Mouse (Mus musculus) ES-E14 (cell line): Measurements from ENCODE around the gene Nos3.

Experiments used
- CHD2 ChIP-seq: IDR thresholded peaks from 2 replicates; pipeline ENCODE4 v1.6.1; 2014; ENCODE audit warnings: mild to moderate bottlenecking, low read depth, low read length, inconsistent platforms
- HCFC1 ChIP-seq: IDR thresholded peaks from 2 replicates; pipeline ENCODE4 v1.6.1; 2012; ENCODE audit warnings: low read length, inconsistent platforms, borderline replicate concordance; ENCODE audit not compliant: insufficient read depth

GRCm38 (mm10) chr5:24381988-24382387 lies 17.4 kb downstream of the Nos3 start:
- TF ChIP-seq HCFC1, result no peak
- TF ChIP-seq CHD2, result no peak
